Mouse (Mus musculus) midbrain, postnatal 0 days (tissue): Measurements from ENCODE around the gene Hrh1. TPM values are rescaled to one million over a fixed set of nuclear protein-coding genes. Genes with fewer than 3 reads are reported as not detected.
A peak's percentile ranks its signal among the peaks of the same experiment; 100 is the strongest.

Experiments used
- ATAC-seq: fragments of 200-750 bp; cut with Nextera tagmentation; 2 replicates; pipeline ENCODE4 v1.8.0; 2017; ENCODE audit warnings: moderate number of reproducible peaks, mild to moderate bottlenecking, moderate TSS enrichment, moderate library complexity; ENCODE audit not compliant: low FRiP score
- DNase-seq: peaks from one replicate; pipeline ENCODE4 v3.0.0-alpha.2; 2015; ENCODE audit warnings: low spot score
- H3K27ac ChIP-seq: fragments of 300-500 bp; sonication (generic); 2 replicates; pipeline ENCODE4 v1.5.1; 2014; ENCODE audit warnings: low read depth, mild to moderate bottlenecking, low read length, mixed read lengths
- H3K27me3 ChIP-seq: fragments of 300-500 bp; sonication (generic); 2 replicates; pipeline ENCODE4 v1.6.1; 2014; ENCODE audit warnings: low read length, control low read depth, mixed read lengths; ENCODE audit not compliant: insufficient read depth
- H3K36me3 ChIP-seq: fragments of 300-500 bp; sonication (generic); 2 replicates; pipeline ENCODE4 v1.6.1; 2014; ENCODE audit warnings: low read length, control low read depth, mixed read lengths; ENCODE audit not compliant: insufficient read depth
- H3K4me1 ChIP-seq: fragments of 300-500 bp; sonication (generic); 2 replicates; pipeline ENCODE4 v1.6.1; 2014; ENCODE audit warnings: mild to moderate bottlenecking, control low read depth, antibody characterized with exemption, low read length, mixed read lengths; ENCODE audit not compliant: insufficient read depth
- H3K4me2 ChIP-seq: fragments of 300-500 bp; sonication (generic); 2 replicates; pipeline ENCODE4 v1.6.1; 2014; ENCODE audit warnings: low read depth, mild to moderate bottlenecking, low read length, mixed read lengths; ENCODE audit not compliant: poor library complexity, severe bottlenecking
- H3K4me3 ChIP-seq: fragments of 300-500 bp; sonication (generic); 2 replicates; pipeline ENCODE4 v1.5.1; 2014; ENCODE audit warnings: low read depth, mild to moderate bottlenecking, low read length, moderate library complexity
- H3K9ac ChIP-seq: fragments of 300-500 bp; sonication (generic); replicated peaks from 2 replicates; pipeline ENCODE4 v1.6.1; 2014; ENCODE audit warnings: mild to moderate bottlenecking, low read length, moderate library complexity, mixed read lengths; ENCODE audit not compliant: poor library complexity, severe bottlenecking
- H3K9me3 ChIP-seq: fragments of 300-500 bp; sonication (generic); 2 replicates; pipeline ENCODE4 v1.6.1; 2016; ENCODE audit warnings: low read length, control low read depth
- CTCF ChIP-seq: IDR thresholded peaks from 2 replicates; pipeline ENCODE4 v1.5.1; 2016; ENCODE audit warnings: antibody characterized with exemption, mild to moderate bottlenecking
- WGBS: fragments of 180-500 bp; shearing (Covaris S2); extraction: QIAGEN DNeasy Blood & Tissue Kit; methylation state at CpG from one replicate; pipeline ENCODE4 v1.1.7; 2014; 5-methylcytosine and 5-hydroxymethylcytosine counted together
- polyA plus RNA-seq: library from polyadenylated mRNA; unstranded; fragments of >200 nt; fragmentation: Nextera tagmentation; extraction: Ambion mirVana; gene quantifications from 2 replicates; pipeline ENCODE4 v1.2.1, GENCODE M21; 2015
- total RNA-seq: library from RNA; depleted of rRNA; stranded (reverse); fragments of >200 nt; gene quantifications from 2 replicates; pipeline ENCODE4 v1.2.3, GENCODE M21; 2014

Gene Hrh1
- total and polyA plus RNA-seq, 2 experiments from 2014 or later, result 1.6 to 1.9 TPM

DNA sequence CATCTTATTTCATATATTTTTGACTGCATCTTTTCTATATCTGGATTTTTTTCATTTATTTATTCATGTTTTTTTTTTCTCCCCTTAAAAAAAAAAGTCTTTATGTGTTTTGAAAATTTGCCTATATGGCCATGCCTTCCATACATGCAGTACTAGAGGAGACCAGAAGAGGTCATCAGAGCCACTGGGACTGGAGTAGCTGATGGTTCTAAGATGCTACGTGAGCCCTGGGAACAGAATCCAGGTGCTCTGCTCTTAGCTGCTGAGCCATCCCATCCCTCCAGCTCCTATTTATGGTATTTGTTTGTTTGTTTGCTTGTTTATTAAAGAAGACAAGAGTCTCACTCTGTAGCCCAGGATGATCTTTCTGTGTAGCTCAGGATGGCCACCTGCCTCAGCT is 8.9 kb downstream of the Hrh1 start:
- Histone ChIP-seq H3K9ac (no peak overlapping the region), H3K4me3 (no peak overlapping the region), H3K4me2 (no peak overlapping the region), H3K9me3 (no peaks in the 10 kb centered on the region), H3K27me3 (no peaks in the 10 kb centered on the region), H3K4me1 (no peaks in the 10 kb centered on the region), H3K27ac (no peak overlapping the region), H3K36me3 (no peaks in the 10 kb centered on the region)
- no peak for ATAC-seq
- 62% methylated on average over 1 of the region's 1 CpGs for WGBS
- DNase-seq, result no peak
- peak; percentile 62 for TF ChIP-seq CTCF

DNA sequence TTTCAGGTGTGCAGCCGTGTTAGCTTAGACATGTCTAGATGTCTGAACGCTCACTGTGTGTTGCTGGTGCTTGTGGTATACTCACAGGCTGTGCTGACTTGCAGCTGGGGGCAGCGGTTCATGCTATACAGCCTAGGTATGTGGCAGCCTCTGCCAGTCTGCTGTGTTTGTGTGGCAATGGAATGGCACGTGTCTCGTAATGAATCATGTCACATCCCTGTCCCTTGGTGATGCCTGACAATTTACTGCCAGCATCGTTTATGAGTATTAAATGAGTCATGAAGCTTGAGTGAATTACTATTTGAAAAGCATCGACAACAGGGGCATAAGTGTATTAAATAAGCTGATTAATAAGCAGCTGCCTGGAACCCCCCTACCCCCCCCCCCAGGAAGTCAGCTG is 9.3 kb downstream of the Hrh1 start:
- no peaks in the 10 kb centered on the region for H3K36me3 ChIP-seq
- H3K9me3 ChIP-seq, result no peaks in the 10 kb centered on the region
- ATAC-seq (no peak), DNase-seq (no peak)
- 78% methylated on average over 7 of the region's 7 CpGs for WGBS
- H3K4me3 ChIP-seq, result no peak overlapping the region
- no peak for TF ChIP-seq CTCF
- H3K27ac ChIP-seq, result no peak overlapping the region
- no peaks in the 10 kb centered on the region for H3K4me1 ChIP-seq
- H3K9ac ChIP-seq, result no peak overlapping the region
- no peaks in the 10 kb centered on the region for H3K27me3 ChIP-seq
- H3K4me2 ChIP-seq, result no peak overlapping the region

DNA sequence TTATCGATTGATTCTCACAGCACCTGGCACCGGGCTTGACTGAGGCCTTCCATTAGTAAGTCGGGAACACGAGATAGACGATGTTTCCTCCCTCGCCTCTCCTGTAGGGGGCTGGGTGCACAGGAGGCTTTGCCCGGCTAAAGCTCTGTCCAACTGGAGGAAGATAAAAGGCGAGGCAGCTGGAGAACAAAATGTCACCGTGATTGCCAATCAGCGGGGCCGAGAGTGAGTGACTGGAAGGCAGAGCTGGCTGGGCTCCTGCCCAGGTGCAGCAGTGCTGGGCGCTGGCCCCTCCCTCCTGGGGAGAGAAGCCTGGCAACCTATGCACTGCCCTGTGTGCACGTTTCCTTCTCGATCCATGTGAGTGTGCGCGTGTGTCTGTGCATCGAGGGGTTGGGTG is 10.5 kb downstream of the Hrh1 start:
- DNase-seq (no peak), ATAC-seq (no peak)
- Histone ChIP-seq H3K36me3 (no peaks in the 10 kb centered on the region), H3K27me3 (no peaks in the 10 kb centered on the region), H3K9me3 (no peaks in the 10 kb centered on the region), H3K4me3 (no peak overlapping the region), H3K4me1 (no peaks in the 10 kb centered on the region), H3K9ac (no peak overlapping the region), H3K27ac (no peak overlapping the region), H3K4me2 (no peak overlapping the region)
- peak; percentile 53 for TF ChIP-seq CTCF
- WGBS, result 47% methylated on average over 17 of the region's 17 CpGs

DNA sequence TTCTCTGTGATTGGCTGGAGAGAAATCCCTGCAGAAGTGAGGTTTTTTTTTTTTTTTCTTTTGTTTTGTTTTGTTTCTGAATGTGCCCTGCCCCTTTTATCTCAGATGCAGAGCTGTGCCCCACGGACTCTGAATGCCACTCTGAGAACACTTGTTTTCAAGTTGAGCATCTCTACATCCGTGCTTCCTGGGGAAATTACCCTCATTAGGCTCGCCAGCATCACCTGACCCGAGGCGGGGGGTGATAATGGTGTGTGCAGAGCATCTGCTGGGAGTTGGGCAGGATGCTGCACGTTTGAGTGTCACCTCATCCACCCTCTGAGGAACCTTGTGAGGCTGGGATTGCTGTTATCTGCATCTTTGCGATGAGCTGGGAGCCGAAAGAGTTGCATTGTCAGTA is 14.2 kb downstream of the Hrh1 start:
- Histone ChIP-seq H3K9me3 (no peaks in the 10 kb centered on the region), H3K9ac (no peak overlapping the region), H3K4me1 (no peaks in the 10 kb centered on the region), H3K36me3 (no peaks in the 10 kb centered on the region), H3K27ac (no peak overlapping the region), H3K27me3 (no peaks in the 10 kb centered on the region), H3K4me3 (no peak overlapping the region), H3K4me2 (no peak overlapping the region)
- 61% methylated on average over 8 of the region's 8 CpGs for WGBS
- DNase-seq, result no peak
- no peak for TF ChIP-seq CTCF
- no peak for ATAC-seq

DNA sequence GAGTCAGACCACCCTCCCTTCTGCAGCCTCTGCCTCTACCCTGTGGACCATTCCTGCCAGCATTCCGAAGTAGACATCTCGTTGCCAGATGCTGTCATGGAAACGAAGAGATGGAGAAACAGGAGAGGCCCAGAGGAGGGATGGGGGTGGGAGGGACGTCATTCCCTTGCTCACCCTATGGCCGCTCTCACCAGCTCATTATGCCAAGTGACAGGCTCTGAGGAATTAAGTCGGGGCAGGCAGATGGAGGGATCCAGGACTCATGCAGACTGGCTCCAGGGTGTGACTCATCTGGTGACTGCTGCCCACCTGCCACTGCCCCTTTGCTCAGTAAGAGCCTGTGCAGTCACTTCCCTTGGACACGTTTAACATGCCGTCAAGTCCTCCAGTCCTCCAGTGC is 16.8 kb downstream of the Hrh1 start:
- peak; percentile 40 for ATAC-seq

DNA sequence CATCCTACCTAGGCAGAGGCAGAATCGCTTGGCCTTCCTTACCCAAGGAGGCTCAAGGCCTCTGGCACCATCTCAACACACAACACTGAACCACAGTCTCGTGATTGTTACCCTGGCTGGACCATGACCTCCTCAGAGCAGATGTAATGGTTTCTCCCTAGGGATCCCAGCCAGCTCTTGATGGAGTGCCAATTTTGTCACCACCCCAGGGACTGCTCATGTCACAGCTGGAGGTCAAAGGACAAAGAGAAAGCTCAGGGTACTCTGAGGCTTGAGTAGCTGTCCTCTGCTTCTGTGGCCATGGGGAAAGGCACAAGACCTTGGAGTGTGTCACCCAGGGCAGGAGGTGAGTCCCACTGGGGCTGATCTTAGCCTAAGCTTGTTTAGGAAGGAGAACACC is 20.3 kb downstream of the Hrh1 start:
- 87% methylated on average over 2 of the region's 2 CpGs for WGBS
- no peak overlapping the region for H3K9ac ChIP-seq
- H3K27me3 ChIP-seq, result no peaks in the 10 kb centered on the region
- TF ChIP-seq CTCF, result no peak
- DNase-seq (no peak), ATAC-seq (no peak)
- no peaks in the 10 kb centered on the region for H3K4me1 ChIP-seq
- H3K4me2 ChIP-seq, result no peak overlapping the region
- no peak overlapping the region for H3K4me3 ChIP-seq
- H3K36me3 ChIP-seq, result no peaks in the 10 kb centered on the region
- no peak overlapping the region for H3K27ac ChIP-seq
- no peaks in the 10 kb centered on the region for H3K9me3 ChIP-seq

More for the DNA sequence above, 16.8 kb downstream of the Hrh1 start:
- Histone ChIP-seq H3K36me3 (no peaks in the 10 kb centered on the region), H3K9ac (no peak overlapping the region), H3K4me1 (no peaks in the 10 kb centered on the region), H3K9me3 (no peaks in the 10 kb centered on the region), H3K4me2 (no peak overlapping the region), H3K4me3 (no peak overlapping the region), H3K27ac (no peak overlapping the region), H3K27me3 (no peaks in the 10 kb centered on the region)
- peak; percentile 63 for DNase-seq
- WGBS, result 21% methylated on average over 8 of the region's 8 CpGs
- TF ChIP-seq CTCF, result no peak
